Mouse (Mus musculus) lung, postnatal 36 days (tissue): ENCODE results near the gene Adtrp.

Experiments
- DNase-seq: peaks from one replicate; pipeline ENCODE4 v3.0.0; 2022; ENCODE audit warnings: mixed read lengths

Gene Adtrp

DNA sequence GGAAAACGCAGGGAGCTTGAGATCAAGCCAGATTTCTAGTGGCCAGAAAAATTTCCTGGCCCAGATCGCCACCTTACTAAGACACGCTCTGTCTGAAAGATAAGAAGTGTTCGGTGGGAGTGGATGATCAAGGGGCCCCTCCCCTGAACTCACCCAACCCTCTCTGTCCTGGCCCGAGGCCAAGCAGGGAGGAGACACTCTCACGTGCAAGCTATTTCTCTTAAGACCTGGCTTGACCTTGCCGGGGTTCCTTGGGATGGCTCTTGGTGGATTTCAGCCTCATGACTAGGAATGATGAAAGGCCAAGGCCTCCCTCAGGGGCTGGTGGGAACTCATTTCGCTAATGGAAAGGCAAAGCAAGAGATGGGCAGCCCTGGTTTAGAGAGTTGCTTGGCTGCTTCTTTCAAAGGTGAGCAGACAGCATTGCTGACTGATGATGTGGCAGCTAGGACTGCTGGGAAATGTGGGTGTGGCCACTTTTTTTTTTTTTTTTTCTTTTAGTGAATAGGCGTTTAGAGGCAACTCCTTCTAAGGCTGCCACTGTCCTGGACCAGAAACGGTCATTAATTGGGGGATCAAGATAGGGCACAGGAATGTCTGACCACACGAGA lies at the start of gene Adtrp:
Adtrp (minus strand) TSS at position 169 of the 611 bp plus-strand sequence.
- peak; percentile 44 for DNase-seq

DNA sequence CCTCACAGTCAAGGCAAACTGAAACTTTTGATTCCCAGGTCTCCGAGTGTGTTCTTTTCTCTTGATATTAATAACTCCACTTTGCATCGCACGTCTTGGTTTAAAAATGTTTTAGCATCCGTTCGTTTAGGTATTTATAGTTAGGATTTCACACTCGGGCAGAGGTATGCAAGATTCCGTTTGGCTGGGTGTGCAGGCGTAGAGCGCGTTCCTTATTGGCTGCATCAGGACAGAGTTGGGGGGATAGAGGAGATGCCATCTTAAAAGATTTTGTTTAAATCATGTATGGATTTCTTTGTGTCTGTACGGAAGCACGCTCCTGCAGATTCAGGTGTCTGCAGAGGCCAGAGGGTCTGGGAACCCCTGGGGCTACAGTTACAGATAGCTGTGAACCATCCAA lies 44.5 kb upstream of the Adtrp start:
- no peak for DNase-seq

DNA sequence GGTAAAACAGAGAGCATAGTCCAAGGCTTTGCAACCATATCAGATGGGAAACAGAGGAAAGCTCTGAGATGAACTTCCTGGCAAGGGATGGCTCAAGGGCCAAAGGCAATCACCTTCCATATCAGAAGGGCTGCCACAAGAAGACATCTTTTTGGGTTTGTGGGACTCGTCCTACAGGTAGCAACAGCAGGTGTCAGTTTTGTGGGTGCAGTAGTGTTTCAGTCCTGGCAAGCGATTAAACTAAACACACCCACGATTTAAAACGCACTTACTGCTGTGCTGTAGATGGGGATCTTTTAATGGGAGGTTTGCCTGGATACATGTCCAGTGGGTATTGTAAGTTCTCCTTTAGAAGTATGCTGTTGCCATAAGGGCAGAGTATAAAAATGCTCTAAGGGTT lies 43.1 kb upstream of the Adtrp start:
- no peak for DNase-seq

DNA sequence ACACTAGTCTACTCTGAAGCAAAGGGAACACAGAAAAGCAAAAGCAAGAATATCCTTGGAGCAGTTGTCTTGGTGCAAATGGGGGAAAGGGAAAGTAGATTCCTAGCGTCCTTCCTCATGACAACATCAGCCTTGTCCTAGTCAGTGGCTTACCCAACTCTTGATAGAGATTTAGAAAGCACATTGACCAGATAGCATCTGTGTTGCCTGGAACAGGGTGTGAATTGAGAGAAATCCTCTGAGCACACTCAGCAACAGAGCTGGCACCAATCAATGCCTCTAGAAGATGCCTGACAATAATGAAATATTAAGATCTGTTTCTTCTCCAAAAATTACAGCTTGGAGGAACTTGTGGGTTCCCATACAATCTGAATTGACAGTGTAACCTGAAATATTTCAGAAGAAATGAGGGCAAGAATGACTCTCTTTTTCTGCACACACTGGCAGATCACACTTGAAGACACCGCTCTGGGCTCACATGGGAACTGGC lies 42.7 kb upstream of the Adtrp start:
- no peak for DNase-seq

DNA sequence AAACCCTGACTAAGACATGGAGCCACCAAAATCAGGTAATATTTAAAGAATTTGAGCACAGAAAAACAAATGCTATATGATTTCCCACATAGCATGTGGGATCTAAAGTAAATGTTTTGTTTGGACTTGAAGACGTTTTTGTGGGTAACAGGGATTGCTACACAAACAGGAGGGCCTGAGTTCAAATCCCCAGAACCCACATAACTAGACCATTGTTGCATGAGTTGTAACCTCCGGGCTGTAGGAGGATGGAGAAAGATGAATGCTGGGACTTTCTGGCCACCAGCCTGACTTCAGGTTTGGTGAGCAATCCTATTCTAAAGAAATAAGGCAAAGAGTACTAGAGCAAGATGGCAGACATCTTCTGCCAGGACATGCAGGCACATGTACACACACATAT lies 41.2 kb upstream of the Adtrp start:
- no peak for DNase-seq

DNA sequence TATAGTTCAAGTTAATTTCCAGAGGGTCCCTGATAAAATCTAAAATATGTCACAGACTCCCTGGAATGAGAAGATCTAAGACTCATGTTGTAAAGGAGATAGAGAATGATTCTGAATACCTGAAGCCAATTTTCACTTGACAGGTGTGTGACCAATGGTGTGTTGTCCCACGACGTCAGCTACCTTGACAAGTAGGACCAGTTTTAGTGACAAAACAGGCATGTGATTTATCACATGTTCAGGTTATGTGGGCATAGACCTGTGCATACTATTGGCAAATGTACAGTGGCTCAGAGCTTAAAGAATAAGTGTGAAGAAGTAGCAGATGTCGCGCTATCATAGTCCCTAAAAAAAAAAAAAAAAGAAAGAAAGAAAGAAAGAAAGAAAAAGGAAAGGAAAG lies 38.6 kb upstream of the Adtrp start:
- DNase-seq = no peak

DNA sequence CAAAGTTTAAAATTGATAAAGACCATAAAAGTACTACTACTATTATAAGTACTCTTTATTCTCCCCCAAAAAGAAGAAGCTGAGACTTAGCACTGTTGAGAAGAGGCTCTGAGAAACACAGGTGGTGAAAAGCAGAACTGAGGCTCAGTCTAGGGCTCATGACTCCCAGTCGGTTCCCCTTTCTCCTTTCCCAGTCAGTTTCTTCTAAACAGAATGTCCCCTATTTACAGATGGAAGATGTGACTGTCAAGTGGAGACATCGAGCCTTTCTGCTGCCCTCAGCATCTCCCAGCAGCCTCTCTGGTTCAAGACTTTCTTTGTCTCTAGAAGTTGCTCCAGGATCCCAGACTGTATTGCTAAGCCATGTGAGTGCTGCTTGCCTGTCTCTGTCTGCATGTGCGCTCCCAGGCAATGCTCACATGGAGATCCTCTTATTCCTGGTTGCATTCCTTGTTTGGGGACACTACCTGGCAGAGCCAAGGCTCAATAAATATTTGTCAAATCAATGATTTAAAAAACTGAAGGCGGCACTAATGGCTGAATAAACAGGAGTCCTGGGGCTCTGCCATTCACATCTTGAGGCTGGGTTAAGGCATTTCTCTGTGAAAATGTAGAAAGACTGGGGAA lies 36.3 kb upstream of the Adtrp start:
- DNase-seq = peak; percentile 25

DNA sequence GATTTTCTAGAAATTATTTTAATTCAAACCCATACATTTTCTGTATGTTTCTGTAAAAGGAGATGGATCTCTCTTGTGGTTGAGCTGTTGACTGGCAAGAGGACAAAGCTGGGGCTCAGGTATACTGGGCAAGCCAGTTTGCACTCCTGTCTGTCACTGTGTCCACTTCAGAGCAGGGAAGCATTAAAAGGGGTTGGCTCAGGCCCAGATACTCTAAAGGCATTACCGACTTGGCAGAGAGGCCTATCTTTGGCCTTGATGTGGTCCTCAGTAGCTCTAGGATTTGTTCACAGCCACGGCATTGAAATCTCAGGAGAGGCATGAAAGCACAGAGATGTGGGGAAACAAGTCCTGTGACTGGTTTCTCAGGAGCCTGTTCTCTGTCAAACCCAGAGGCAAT lies 33.7 kb upstream of the Adtrp start:
- DNase-seq = peak; percentile 59

DNA sequence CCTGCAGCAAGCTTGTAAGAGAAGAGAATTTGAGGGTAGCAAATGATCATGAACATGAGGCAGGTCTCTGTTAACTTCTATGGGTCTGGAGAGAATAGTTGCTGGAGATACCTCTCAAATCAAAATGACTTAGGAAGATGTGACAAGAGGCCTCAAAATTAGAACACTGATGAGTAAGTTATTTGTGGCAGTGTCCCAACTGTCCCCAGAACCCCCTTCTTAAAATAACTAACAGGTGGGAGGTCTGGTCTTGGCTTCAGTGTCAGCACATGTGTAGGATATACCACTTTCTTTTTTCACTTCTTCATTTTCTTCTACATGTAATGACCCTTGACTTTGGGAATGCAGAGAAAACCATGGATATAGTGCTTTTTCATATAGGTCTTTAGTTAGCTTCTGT lies 33.0 kb upstream of the Adtrp start:
- no peak for DNase-seq

DNA sequence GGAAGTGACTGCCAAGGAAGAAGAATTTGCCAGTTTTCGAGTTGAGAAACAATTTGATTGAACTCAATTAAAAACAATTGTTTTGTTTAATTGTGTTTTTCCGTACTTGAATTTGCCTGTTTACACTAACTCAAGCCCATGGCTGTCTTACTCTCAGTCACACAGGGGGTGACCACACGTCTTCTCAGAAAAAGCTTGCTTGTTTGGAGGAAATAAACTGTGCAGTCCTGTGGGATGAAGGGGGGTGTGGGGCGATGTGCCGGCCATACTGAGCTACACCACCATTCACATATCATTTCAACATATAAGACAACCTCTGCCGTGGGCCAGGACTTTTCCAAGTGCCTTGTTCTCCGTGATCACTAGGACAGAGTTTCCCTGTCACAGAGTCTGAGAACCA lies 25.2 kb upstream of the Adtrp start:
- no peak for DNase-seq

DNA sequence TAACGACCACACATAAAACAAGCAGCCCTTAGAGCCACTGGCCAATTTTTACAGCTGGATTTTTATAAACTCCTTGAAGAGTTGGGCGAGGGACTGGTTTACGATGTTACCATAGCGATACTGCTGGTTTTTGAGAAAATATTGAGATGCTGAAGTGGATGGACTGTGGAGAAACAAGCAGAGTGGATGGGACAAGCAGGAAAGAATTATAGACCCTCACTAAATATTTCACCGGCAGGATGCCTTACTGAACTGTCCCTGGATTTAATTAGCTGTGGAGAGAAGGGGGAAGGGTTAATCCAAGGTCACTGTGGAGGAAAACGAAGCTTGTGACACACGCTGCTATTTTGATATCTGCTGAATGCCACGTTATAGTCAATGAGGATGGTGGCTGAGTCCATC lies 24.7 kb upstream of the Adtrp start:
- no peak for DNase-seq

DNA sequence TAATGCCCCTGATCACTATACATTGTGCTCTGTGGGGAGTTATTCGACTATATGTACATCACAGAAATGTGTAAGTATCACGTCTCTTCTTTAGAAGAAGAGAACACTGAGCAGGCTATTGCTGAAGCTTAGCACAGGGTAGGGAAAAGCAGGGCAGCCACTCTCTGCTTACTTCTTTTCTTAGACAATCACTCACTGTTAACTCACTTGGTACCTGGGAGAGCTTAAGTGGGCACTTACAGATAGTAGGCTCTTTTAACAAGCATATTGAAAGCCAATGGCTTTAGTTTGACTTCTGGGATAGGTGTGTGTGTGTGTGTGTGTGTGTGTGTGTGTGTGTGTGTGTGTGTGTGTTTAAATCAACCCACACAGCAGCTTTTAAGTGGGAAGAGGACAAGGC lies 20.0 kb upstream of the Adtrp start:
- DNase-seq = peak; percentile 35

DNA sequence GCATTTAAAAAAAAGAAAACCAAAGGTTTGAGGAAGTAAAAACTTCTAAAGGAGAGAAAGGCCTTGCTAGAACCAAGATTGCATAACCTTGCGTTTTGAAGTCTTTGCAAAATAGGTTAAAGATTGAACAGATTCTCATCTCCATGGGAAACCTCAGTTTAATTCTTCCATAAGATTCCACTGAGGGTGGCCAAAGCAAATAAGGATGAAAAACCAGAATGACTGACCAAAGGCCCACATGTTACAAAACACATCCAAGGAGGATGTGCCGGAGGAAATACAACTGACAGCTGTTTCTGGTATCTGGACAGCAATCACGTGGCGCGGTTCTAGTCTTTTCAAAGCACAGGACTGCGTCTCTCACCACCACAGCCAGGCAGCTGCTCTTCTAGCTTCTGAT lies 18.1 kb upstream of the Adtrp start:
- DNase-seq = peak; percentile 63

DNA sequence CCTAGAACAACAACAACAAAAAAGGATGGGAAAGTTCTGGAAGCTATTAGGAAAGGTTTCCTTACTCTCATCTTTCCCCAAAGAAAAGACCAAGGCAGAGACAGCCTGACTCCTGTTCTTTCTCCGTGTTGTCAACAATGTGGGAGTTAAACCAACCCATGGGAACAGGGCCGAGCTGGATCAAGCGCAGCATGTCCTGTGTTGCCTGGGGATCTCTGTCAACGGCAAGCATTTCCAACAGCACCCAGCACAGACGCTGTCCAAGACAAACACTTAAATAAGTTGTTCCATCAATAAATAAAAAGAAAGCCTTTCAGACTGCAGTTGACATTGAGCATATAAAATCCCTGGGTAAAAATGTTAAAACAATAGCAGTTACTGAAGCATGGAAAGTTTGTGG lies 17.6 kb upstream of the Adtrp start:
- DNase-seq = peak; percentile 46

DNA sequence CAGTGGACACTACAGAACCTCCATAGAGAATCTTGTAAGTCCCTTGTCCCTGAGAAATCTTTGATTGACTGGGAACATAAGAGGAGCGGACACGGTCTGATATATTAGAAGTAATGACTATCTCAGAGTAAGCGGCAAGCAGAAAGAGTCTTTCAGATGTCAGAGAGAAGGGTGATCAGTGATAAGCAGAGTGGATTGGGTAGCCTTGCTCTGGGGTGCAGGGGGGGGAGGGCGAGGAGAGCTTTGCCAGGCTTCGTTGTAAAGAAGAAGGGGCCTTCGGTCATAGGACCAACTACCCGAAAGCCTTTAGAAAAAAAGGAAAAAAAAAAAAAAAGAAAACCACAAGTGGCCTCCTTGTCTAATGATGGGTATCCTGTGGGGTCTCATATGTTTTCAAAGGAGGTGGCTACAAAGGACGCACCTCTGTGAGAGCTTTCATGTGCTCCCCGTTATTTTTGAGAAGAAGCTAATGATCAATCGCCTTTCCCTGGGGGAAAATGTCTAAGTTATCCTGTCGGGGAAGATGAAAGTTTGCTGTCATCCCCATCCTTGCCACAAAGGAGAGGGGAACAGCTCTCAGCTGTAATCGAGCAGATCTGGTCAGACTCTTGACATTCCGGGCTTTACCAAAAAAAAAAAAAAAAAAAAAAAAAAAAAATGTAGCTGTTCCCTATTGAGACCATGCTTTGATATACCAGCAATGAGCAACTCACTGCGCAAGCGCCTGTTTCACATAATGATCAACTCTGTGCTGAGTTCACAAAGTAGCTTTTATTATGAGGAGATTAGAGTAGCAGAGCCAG lies 13.3 kb upstream of the Adtrp start:
- no peak for DNase-seq

DNA sequence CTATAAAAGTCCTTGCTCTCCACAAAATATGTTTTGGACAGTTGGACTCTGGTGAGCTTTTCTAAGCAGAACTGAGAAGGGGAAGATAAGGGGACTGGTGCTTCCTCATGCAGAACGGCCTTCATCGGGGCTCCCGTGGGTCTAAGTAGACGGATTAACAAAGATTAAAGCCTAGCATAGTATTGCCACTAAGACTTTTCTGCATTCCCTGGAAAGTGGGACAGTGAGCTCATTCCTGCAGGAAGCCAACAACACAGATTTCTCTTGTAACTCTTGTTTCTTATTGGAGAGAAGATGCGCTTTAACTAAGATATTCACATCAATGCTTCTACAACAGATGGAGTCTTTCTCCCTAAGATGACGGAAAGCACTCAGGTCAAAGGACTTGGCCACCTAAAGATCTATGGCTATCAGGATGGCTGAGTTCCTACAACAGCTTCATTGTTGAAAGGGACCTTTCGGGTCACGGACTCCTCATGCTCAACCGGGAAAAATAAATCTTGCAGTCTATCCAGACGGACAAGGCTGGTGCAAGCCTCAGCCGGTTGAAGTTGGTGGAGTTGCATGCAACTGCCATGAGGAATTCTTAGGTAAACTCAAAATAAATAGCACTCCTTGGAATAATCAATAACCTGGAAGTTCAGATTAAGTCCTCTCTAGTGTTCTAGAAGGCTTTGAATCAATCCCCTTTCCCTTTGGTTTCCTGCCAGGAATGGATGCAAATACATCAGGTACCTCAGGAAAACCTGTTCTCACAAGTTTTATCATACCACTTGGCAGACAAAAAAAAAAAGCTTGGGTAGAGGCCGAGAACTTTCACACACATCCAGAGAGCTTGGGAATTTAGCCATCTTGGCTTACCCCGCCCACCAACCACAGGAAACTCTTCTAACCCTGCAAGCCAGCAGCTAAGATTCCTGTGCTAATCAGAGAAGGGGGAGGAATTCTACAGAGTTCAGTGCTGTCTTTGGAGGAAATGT lies 8.0 kb upstream of the Adtrp start:
- peak; percentile 51 for DNase-seq

DNA sequence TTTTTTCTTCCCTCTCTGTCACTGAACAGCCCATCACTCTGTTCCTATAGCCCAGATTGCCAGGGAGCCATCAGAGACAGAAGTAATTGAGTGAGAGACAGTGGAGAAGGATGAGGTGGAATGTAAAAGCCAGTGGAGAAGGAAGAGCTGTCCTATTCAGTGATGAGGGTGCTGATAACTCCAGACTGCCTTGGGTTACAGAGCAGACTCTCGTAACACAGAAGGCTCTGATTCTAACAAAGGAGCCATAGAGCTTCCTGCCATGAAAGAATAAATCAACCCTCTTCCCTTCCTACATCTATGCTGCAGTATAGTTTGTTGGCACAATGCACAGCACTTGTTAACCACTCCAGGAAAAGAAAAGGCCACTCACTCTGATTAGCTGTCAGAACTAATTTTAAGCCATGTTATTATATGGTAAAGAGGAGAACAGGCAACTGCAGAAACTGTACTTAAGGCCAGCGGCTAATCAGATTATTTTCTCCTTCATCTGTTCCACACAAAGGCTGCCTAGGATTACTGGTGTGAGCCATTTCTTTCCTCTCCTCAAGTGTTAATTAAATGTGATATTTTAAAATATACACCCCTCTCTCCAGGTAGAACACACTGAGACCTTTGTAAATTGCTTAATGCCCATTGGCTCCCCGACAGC lies 3.4 kb upstream of the Adtrp start:
- no peak for DNase-seq

DNA sequence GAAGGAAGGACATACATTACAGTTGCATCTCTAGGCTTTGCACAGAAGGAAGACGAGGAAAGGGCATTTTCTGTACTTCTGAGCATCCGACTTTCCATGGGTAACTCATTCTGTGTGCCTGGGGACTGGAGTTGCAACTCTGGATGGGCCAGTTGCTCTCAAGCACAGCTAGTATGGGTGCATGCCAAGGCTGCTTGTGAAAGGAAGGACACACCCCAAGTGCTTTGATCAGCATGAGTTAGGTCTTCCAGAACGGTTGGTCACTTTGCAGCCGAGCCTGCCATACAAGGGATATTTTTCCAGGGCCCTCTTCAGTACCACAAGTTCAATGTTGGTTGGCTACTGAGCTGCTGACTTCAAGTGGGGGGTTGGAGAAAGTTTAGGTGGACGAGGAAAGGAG lies 968 bp downstream of the Adtrp start:
- DNase-seq = peak; percentile 81

DNA sequence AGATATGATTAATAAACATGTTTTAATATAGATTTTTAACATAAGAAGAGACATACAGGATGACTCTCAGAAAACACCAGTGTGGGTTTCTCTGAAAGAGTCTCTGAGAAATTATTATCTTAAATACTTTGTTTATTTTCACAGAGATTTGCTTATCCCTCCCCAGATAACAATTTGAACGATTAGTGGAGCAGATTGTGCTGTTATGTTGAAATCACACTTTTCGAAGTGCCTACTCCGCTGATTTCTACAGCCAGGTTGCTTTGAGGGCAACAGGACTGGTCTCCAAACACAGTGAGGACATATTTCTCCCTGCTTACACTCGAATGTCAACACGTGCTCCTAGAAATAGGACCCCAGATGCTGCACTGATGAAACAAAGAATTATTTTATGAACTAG lies 2.5 kb downstream of the Adtrp start:
- DNase-seq = no peak

DNA sequence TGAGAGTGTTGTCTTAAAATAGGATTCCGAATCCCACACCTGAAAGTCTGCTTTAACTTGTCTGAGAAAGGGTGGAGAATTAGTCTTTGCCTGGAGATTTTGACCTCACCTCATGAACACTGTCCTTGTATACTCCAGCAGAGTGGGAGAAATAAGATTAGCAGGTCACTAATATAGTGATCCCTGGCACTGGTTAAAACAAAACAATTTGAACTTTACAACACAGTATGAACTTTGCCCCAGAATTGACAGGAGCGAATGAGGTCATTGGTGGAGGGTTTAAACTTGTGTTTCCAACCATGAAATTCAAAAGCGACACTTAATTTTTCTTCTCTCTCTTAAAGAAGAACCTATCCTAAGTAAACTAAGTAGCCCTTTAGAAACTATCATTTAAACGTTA lies 3.4 kb downstream of the Adtrp start:
- no peak for DNase-seq

DNA sequence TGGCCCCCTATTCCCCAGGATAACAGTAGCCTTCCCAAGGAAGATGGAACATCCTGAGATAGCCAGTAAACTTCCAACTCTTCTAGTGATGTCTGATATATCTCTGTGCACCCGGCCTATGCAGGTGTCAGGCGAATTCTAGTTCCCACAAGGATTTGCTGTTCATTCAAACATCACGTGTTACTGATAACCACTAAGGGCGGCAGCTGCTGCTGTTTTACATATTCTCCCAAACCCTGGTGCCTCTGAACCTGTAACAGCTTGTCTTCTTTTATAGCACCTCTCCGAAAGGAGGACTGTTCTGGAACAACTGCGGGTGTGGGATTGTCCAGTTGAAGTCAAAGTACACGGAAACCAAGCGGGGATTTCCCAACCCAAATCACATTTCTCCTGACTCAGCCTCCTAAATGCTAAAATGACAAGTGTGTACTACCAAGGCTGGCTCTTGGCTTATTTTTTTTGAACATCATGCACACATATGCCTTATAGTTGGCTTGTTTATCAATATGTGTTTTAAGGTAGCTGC lies 13.8 kb downstream of the Adtrp start:
- no peak for DNase-seq

DNA sequence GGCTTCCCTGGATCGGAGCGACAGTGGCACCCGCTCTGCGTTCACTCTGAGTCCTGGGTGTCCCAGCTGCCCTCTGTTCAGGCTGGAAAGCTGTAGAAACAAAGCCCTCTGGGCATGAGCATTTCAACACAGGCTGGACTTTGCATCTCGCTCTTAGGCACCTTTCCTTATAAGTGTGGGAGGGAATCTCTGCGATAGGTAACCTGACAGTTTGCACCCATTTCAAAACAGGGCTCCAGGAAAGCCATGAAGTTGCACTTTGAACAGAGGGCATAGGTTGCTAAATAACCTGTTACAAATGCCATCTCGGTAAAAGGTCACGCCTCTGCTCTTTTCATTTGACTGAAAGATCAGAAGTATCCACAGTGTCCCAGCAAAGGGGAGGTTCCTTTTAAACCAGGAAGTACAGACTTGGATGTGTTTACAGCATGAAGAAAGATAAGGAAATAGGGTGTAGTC lies 19.2 kb downstream of the Adtrp start:
- DNase-seq = peak; percentile 75
